In the genomic region with DNA sequence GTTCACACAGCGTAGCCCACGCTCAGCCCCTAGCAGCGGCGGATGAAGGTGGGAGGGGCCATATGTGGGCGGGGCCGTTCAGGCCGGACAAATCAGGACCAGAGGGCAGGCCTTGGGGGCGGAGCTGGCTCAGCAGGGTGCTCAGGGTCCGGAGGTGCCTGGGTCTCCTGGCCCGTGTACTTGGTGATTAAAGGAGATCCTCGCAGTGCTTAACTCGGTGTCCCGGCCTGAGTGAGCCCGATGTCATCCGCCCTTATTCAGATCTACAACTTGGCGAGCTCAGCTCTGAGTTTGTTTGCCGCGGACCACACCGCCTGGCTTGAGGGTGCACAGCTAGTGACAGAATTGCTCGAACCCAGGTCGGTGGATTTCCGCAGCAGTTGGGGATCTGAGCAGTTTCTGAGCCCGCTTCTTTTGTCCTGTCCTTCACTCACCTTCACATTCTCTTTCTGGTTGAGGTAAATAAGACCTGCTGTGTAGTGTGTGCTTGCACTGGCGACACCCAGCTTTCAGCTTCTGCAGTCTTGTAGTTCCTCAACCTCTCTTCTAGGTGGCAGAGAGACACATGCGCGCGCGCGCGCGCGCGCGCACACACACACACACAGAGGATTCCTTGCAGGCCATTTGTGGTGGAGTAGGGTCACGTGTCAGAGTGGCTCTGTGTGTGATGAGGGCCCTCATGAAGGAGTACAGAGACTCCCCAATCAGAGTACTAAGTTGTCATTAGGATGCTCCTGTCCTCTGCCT, we compare ENCODE assay signal across 8 mouse cellular contexts.
DNase-seq lines count a peak whose midpoint lies in the region; ATAC-seq and TF ChIP-seq lines count a peak whose summit lies in the region.

No protein-coding gene starts in this region.

- H3K4me2 ChIP-seq in heart, postnatal 0 days (ENCODE audit: low read depth, low read length): peak overlapping the region; percentile 78

- TF ChIP-seq EP300 in heart, postnatal 0 days (IDR thresholded peaks at IDR 0.05; ENCODE audit: low read depth): no peak

- no peak for TF ChIP-seq CTCF in brain, embryonic 14.5 days (IDR thresholded peaks at IDR 0.05; ENCODE audit: borderline replicate concordance, extremely low read depth, insufficient read depth, insufficient read length)
- TF ChIP-seq CTCF in embryonic fibroblast, embryonic 13.5 days (IDR thresholded peaks at IDR 0.05; ENCODE audit: borderline replicate concordance, insufficient read depth, low read length): no peak
- no peak for TF ChIP-seq CTCF in heart, postnatal 0 days (IDR thresholded peaks at IDR 0.05; ENCODE audit: low read depth)

- peak; percentile 88 for ATAC-seq in heart, postnatal 0 days (ENCODE audit: insufficient read depth, low read depth)
- ATAC-seq in monocyte, adult 5-6 weeks (replicated peaks; ENCODE audit: insufficient number of reproducible peaks, low FRiP score, low TSS enrichment, poor library complexity, severe bottlenecking): no peak

- peaks cover 34% of the 10 kb centered on the region for H3K27me3 ChIP-seq in heart, postnatal 0 days (ENCODE audit: control insufficient read depth, insufficient read depth, low read length)

- peak overlapping the region; percentile 44 for H3K4me3 ChIP-seq in embryonic fibroblast, embryonic 13.5 days (ENCODE audit: insufficient read depth, low read length)
- H3K4me3 ChIP-seq in heart, postnatal 0 days (ENCODE audit: low read depth, low read length): peak overlapping the region; percentile 46

- no peaks in the 10 kb centered on the region for H3K36me3 ChIP-seq in heart, postnatal 0 days (replicated peaks; ENCODE audit: control insufficient read depth, insufficient read depth, low read length)

- H3K9ac ChIP-seq in heart, postnatal 0 days (replicated peaks; ENCODE audit: low read depth, low read length): no peak overlapping the region

- DNase-seq in ES-CJ7 (ENCODE audit: low read depth, low spot score): peak; percentile 91
- peak; percentile 84 for DNase-seq in brain, embryonic 14.5 days (ENCODE audit: low read depth)
- DNase-seq in heart, postnatal 0 days (ENCODE audit: low spot score): peak; percentile 40
- peak; percentile 82 to 88 for DNase-seq in kidney, postnatal 25 days
- DNase-seq in lung, postnatal 25 days (ENCODE audit: low spot score): peak; percentile 63
- DNase-seq in retina, postnatal 7 days (ENCODE audit: low read depth, low spot score): peak; percentile 44

- no peak overlapping the region for H3K27ac ChIP-seq in embryonic fibroblast, embryonic 13.5 days (ENCODE audit: insufficient read depth, low read length)
- H3K27ac ChIP-seq in heart, postnatal 0 days (ENCODE audit: low read depth): no peak overlapping the region

- H3K4me1 ChIP-seq in embryonic fibroblast, embryonic 13.5 days (ENCODE audit: control insufficient read depth, insufficient read depth, low read length): peaks cover 4% of the 10 kb centered on the region; the same call in 1 of the 2 replicates
- H3K4me1 ChIP-seq in heart, postnatal 0 days (ENCODE audit: control insufficient read depth, insufficient read depth): peaks cover 9% of the 10 kb centered on the region; the same call in 1 of the 2 replicates

- WGBS in heart, postnatal 0 days: 7% methylated on average over 35 of the region's 35 CpGs

- TF ChIP-seq POLR2A in brain, embryonic 14.5 days (IDR thresholded peaks at IDR 0.05; ENCODE audit: borderline replicate concordance, extremely low read depth, insufficient read depth, insufficient read length, poor library complexity, severe bottlenecking): no peak
- no peak for TF ChIP-seq POLR2A in embryonic fibroblast, embryonic 13.5 days (IDR thresholded peaks at IDR 0.05; ENCODE audit: low read depth, low read length)

- no peaks in the 10 kb centered on the region for H3K9me3 ChIP-seq in heart, postnatal 0 days (replicated peaks; ENCODE audit: control insufficient read depth, low read length)

Comparison
In these comparisons a context has a peak if more than half of its experiments do, and no peak if none do; other contexts are left out.
1. DNase-seq: peak in every context shown above with its lines; median percentile 91 in ES-CJ7; 85 in kidney, postnatal 25 days; 84 in brain, embryonic 14.5 days; 63 in lung, postnatal 25 days; 44 in retina, postnatal 7 days; 40 in heart, postnatal 0 days.